Mouse (Mus musculus) myocyte (in vitro differentiated cells): ENCODE results near the gene Ccdc181.

ENCODE experiments used
- E2F4 ChIP-seq: IDR thresholded peaks from one replicate; pipeline ENCODE4 v1.6.1; 2011; ENCODE audit warnings: mild to moderate bottlenecking, control low read depth, moderate library complexity; ENCODE audit not compliant: insufficient read depth
- MAX ChIP-seq: IDR thresholded peaks from one replicate; pipeline ENCODE4 v1.6.1; 2011; ENCODE audit warnings: low read depth, mild to moderate bottlenecking, control low read depth
- POLR2A ChIP-seq: IDR thresholded peaks from one replicate; pipeline ENCODE4 v1.6.1; 2011; ENCODE audit warnings: low read depth, mild to moderate bottlenecking, control low read depth, moderate library complexity; ENCODE audit not compliant: insufficient read length

GRCm38 (mm10) chr1:164292040-164292439 lies 16.7 kb downstream of the Ccdc181 start:
- TF ChIP-seq MAX (no peak), POLR2A (no peak), E2F4 (no peak)
